Mouse (Mus musculus): ENCODE measurements around the gene Metrn. TPM values are rescaled to one million over a fixed set of nuclear protein-coding genes. Genes with fewer than 3 reads are reported as not detected.

The Metrn gene
- total RNA-seq, 1 experiment from 2014 or later = 3.5 TPM

DNA sequence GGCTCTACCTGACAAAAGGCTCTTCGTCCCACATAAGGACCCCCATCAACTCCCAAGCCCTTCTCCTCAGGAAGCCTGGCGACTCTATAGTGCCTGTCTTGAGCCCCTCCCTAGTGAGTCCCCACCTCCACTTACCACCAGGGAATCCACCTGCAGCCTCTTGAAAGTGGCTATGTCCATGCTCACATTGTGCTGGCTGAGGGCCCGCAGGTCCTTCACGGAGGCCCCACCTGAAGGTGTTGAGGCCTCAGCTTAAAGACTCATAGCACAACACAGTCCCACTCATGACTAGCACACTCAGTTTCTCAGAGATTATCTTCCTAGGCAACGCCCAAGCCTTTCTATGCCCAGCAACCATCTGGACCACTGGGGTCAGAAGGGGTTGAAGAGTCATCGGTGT lies 47.6 kb downstream of the Metrn start:
- ATAC-seq (ENCODE audit: extremely low read depth, insufficient number of reproducible peaks, low FRiP score, poor library complexity, severe bottlenecking) = no peak

DNA sequence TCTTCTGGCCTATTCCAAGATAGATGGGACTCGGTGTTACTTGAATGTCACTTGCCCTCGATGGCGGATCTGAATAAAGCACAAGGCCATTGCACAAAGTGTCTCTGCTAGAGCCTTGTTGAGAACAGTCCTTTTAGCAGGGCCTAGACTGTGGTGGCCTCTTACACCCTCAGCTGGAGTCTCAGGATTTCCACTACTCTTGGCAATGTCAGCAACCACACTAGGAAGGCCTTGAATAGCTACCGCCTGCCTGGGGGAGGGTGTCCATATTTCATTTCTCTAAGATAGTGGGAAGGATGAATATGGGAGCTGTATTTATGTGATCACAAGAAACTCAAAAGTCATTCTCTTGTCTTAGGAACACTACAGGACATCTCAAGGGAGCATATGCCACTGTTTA lies 48.7 kb downstream of the Metrn start:
- ATAC-seq (ENCODE audit: extremely low read depth, insufficient number of reproducible peaks, low FRiP score, poor library complexity, severe bottlenecking) = no peak

DNA sequence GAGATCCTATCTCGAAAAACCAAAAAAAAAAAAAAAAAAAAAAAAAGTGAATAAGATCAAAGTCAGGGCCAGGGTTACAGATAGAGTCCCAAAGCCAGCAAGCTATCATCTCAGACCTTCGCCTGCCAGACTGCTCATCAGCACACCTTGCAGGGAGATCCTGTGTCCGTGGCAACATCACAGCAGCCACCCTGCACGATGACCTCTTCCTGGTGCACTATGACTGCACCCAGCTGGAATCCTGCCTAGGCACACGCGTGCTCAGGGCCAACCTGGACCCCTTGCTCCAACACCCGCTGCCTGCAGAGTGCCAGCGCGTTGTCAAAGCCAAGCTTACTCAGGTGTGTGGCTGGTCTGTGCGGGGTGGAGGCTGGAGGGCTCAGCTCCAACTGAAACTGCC lies 52.6 kb downstream of the Metrn start:
- ATAC-seq (ENCODE audit: extremely low read depth, insufficient number of reproducible peaks, low FRiP score, poor library complexity, severe bottlenecking) = no peak

DNA sequence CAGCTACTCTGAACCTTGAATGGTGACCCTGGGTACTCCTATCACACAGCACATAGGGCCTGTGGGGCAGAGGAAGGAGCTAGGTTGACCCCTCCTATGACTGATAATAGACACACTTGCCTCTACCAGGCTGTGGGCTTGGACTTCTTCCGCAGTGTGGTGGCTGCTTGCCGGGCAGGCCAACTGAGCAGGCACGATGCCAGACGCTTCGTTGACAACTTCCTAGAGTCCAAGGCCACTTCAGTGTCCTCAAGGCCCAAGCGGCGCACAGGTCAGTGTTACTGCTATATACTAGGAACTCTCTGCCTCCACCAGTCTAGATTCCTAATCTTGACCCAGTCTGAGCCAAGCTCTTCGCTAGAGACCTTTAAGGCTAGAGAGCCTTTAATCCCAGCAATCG lies 53.1 kb downstream of the Metrn start:
- no peak for ATAC-seq (ENCODE audit: extremely low read depth, insufficient number of reproducible peaks, low FRiP score, poor library complexity, severe bottlenecking)

Other genes with a start within 250 kb of the Metrn start
- not detected in 2 replicates for gene Sox8, start 226.4 kb downstream of the Metrn start, total RNA-seq (2017)
- gene Lmf1, start 218.1 kb downstream of the Metrn start, total RNA-seq (2017) = 10.9 and 11.8 TPM in 2 replicates
- not detected in 2 replicates for gene Gng13, start 80.0 kb downstream of the Metrn start, total RNA-seq (2017)
- gene Chtf18, start 69.7 kb downstream of the Metrn start, total RNA-seq (2017) = 1.5 and 2.3 TPM in 2 replicates
- gene Rpusd1, start 69.5 kb downstream of the Metrn start, total RNA-seq (2017) = 1.7 and 2.2 TPM in 2 replicates
- not detected in 2 replicates for gene Mslnl, start 61.1 kb downstream of the Metrn start, total RNA-seq (2017)
- 1.6 TPM in 1 of 2 replicates, not detected in the other for gene Msln, start 42.8 kb downstream of the Metrn start, total RNA-seq (2017)
- gene Narfl, start 23.4 kb downstream of the Metrn start, total RNA-seq (2017) = 36.2 and 41.3 TPM in 2 replicates
- gene Haghl, start 11.5 kb downstream of the Metrn start, total RNA-seq (2017) = 21.5 and 24.7 TPM in 2 replicates
- gene Ccdc78, start 10.6 kb downstream of the Metrn start, total RNA-seq (2017) = 0.25 TPM in 1 of 2 replicates, not detected in the other
- gene Fam173a, start 4.2 kb downstream of the Metrn start, total RNA-seq (2017) = 23.6 and 33.3 TPM in 2 replicates
- not detected in 2 replicates for gene AC134908.4, start 1.5 kb downstream of the Metrn start, total RNA-seq (2017)
- not detected in 2 replicates for gene Fbxl16, start 11.9 kb upstream of the Metrn start, total RNA-seq (2017)
- gene Wdr24, start 26.5 kb upstream of the Metrn start, total RNA-seq (2017) = 12.9 and 13.4 TPM in 2 replicates
- gene Jmjd8, start 31.7 kb upstream of the Metrn start, total RNA-seq (2017) = 10.9 and 11.0 TPM in 2 replicates
- gene Stub1, start 36.3 kb upstream of the Metrn start, total RNA-seq (2017) = 74.8 and 79.7 TPM in 2 replicates
- gene Rhbdl1, start 40.2 kb upstream of the Metrn start, total RNA-seq (2017) = 1.5 TPM in 1 of 2 replicates, not detected in the other
- gene Gm20683, start 44.6 kb upstream of the Metrn start, total RNA-seq (2017) = 3.4 and 5.6 TPM in 2 replicates
- 34.6 and 37.0 TPM in 2 replicates for gene Rhot2, start 47.7 kb upstream of the Metrn start, total RNA-seq (2017)
- gene Wdr90, start 64.4 kb upstream of the Metrn start, total RNA-seq (2017) = 7.4 and 8.4 TPM in 2 replicates
- 1.2 TPM in 1 of 2 replicates, not detected in the other for gene Mcrip2, start 71.6 kb upstream of the Metrn start, total RNA-seq (2017)
- gene Mettl26, start 77.9 kb upstream of the Metrn start, total RNA-seq (2017) = 5.8 and 7.1 TPM in 2 replicates
- gene Wfikkn1, start 83.7 kb upstream of the Metrn start, total RNA-seq (2017) = 2.0 and 3.0 TPM in 2 replicates
- gene Rab40c, start 122.6 kb upstream of the Metrn start, total RNA-seq (2017) = 6.5 and 7.8 TPM in 2 replicates
- 23.3 and 28.6 TPM in 2 replicates for gene Pigq, start 147.8 kb upstream of the Metrn start, total RNA-seq (2017)
- gene Nhlrc4, start 147.8 kb upstream of the Metrn start, total RNA-seq (2017) = not detected in 2 replicates
- not detected in 2 replicates for gene A930017K11Rik, start 155.4 kb upstream of the Metrn start, total RNA-seq (2017)
- gene Capn15, start 188.7 kb upstream of the Metrn start, total RNA-seq (2017) = 9.2 and 10.2 TPM in 2 replicates